Mouse (Mus musculus): Measurements from ENCODE around the gene Fam227a.

DNA sequence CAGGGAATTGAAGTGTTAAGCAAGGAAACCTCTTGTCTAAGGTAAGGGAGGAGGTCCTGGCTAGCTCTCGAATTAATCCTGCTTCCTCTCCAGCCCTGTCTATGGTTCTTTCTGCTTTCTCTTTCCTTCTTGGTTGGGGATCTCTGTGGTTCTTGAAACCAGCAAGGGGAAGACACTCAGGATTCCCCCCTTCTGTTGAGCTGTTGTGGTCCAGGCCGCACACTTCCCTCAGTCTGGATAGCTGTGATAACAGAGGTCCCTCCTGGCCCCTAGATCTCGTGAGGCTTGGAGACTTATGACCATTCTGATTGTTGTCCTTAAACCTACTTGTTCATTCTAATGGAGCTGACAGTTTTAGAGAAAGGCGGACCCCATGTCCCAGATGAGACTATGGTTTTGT is 35.8 kb upstream of the Fam227a start:
- no peak for TF ChIP-seq POLR2A (IDR thresholded peaks at IDR 0.05; ENCODE audit: low read depth, low read length)
- TF ChIP-seq CTCF (IDR thresholded peaks at IDR 0.05; ENCODE audit: borderline replicate concordance, insufficient read depth, low read length), result no peak

All from embryonic fibroblast, embryonic 13.5 days (primary cell).